Mouse (Mus musculus) megakaryocyte, embryonic 14.5 days (primary cell): ENCODE measurements at regions not wholly inside any gene's neighbourhood (a gene's known extent, or its start where the extent isn't known, plus 50 kb on each side); places are given as distances from the start of the nearest gene placed in this dataset.

Experiments
- H3K27me3 ChIP-seq: replicated peaks from 2 replicates; pipeline ENCODE3; 2012; ENCODE audit warnings: inconsistent platforms
- H3K36me3 ChIP-seq: replicated peaks from 2 replicates; pipeline ENCODE3; 2012; ENCODE audit warnings: low read length, inconsistent platforms, mixed read lengths
- H3K4me1 ChIP-seq: 2 replicates; pipeline ENCODE4 v1.6.1; 2012; ENCODE audit warnings: inconsistent platforms
- H3K4me3 ChIP-seq: replicated peaks from 2 replicates; pipeline ENCODE3; 2012; ENCODE audit warnings: moderate library complexity, mild to moderate bottlenecking, inconsistent platforms
- H3K9me3 ChIP-seq: 2 replicates; pipeline ENCODE4 v1.6.1; 2012; ENCODE audit warnings: inconsistent platforms
- FLI1 ChIP-seq: IDR thresholded peaks from 2 replicates; pipeline ENCODE4 v1.6.1; 2012; ENCODE audit warnings: low read length, inconsistent platforms, mixed read lengths
- GATA1 ChIP-seq: IDR thresholded peaks from 3 replicates; pipeline ENCODE4 v1.6.1; 2012; ENCODE audit warnings: mixed read lengths, low read length, inconsistent platforms, borderline replicate concordance

DNA sequence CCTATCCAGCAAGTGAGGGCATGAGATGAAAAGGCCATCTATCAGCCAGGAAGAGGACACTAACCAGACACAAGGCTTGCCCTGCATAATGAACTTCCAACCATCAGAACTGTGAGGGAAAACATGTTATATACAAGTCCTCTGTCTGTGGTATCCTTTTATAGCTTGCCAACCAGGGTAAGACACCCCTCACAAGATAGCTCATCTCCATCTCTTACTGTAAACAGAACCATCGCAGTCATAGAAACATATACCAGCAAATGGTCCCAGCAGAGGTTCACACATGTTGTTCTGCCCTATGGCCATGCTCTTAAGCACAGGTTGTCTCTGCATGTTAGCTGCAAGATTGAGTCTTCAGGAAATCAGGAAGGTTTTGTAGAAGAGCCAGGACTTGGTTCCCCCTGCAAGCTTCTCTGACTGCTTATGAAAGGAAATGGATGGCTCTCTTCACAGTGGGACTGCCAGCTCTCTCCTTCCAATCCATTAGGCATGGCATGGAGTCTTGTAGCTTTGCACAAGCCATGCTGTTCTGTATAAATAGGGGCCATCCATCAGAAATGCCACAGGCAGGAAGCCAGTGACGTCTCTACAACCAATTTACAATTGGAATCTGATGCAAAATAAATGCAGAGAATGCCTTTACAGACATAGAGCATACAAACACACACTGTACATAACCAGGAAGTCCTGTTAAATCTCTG, 1514.0 kb upstream of the Lrrc6 start:
- no peak overlapping the region for H3K4me3 ChIP-seq
- H3K9me3 ChIP-seq, result no peaks in the 10 kb centered on the region
- H3K27me3 ChIP-seq, result no peaks in the 10 kb centered on the region
- H3K36me3 ChIP-seq, result no peaks in the 10 kb centered on the region
- H3K4me1 ChIP-seq, result no peaks in the 10 kb centered on the region
- TF ChIP-seq FLI1 (no peak), GATA1 (no peak)

DNA sequence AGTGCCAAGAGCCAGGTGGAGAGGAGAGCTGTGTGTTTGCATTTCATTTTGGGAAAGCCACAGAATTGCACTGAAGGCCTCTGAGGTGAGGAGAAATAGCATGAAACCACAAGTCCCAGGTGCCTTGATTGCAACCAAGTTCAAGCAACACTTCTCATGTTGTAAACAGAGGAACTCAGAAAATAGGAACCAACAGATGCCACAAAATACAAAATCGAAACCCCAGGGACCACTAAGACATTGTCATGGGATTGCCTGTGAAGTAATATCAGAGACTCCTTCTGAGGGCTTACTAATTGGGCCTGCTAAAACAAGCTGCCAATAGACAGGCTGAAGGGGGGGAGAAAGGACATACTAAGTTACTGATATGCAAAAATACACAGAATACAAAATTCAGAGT, 1510.5 kb upstream of the Lrrc6 start:
- Histone ChIP-seq H3K27me3 (no peaks in the 10 kb centered on the region), H3K36me3 (no peaks in the 10 kb centered on the region), H3K4me1 (no peaks in the 10 kb centered on the region), H3K9me3 (no peaks in the 10 kb centered on the region), H3K4me3 (no peak overlapping the region)
- TF ChIP-seq GATA1 (no peak), FLI1 (no peak)

DNA sequence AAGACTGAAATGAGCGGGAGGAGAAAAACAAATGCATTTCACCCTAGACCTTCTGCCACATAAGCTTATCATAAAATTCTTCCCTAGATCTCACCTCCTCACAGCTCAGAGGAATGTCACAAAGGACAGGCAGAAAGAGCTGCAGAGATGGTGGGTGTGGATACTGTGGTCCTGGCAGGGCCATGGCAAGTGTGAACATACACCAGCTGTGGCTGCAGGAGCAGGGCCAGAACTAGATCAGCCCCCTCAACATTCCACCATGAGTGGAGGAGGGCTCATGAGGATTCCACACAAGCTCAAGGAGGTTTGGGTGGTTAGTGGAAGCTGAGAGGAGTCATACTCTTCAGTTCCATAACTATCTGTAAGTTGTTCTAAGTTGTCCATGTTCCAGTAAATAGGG, 1509.5 kb upstream of the Lrrc6 start:
- Histone ChIP-seq H3K4me3 (no peak overlapping the region), H3K27me3 (no peaks in the 10 kb centered on the region), H3K36me3 (no peaks in the 10 kb centered on the region), H3K4me1 (no peaks in the 10 kb centered on the region), H3K9me3 (no peaks in the 10 kb centered on the region)
- TF ChIP-seq FLI1 (no peak), GATA1 (no peak)

DNA sequence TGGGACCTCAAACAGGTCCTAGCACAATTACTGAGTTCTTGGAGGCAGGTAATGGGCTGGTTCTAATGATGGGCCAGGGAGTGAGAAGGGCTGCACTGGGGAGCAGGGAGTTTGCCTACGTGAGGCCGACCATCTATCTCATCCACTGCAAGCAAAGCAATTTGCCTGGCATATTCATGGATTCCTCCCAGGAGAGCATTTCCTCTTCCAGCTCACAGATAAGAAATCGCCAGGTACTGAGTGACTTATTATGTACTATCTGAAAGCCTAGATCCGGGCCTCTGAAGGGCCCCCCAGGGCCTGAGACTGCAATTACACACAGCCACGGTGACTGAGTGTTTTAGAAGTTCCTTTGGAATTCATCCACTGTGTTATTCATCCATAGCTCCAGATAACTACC, 1504.1 kb upstream of the Lrrc6 start:
- no peak overlapping the region for H3K4me3 ChIP-seq
- no peaks in the 10 kb centered on the region for H3K9me3 ChIP-seq
- TF ChIP-seq FLI1 (no peak), GATA1 (no peak)
- no peaks in the 10 kb centered on the region for H3K27me3 ChIP-seq
- no peaks in the 10 kb centered on the region for H3K36me3 ChIP-seq
- no peaks in the 10 kb centered on the region for H3K4me1 ChIP-seq

DNA sequence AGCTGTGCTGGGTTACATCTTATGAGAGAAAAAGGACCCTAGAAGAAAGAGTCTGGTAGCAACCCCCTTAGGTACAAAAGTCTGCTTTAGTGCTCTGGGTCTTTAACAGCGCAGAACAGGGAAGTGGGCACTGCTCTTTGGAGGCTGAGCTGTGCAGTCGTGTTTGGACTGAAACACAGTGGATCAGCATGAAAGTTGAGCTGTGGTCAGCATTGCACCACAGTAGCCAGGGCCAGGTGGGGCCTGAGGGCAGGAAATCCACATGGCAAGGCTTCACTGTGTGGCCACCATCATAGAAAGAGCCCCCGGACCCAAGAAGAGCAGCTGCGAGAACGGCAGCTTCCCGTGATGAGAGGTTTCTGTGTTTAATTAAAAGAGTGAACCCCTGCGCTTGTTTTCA, 1495.8 kb upstream of the Lrrc6 start:
- Histone ChIP-seq H3K4me3 (no peak overlapping the region), H3K4me1 (no peaks in the 10 kb centered on the region), H3K9me3 (no peaks in the 10 kb centered on the region), H3K27me3 (no peaks in the 10 kb centered on the region), H3K36me3 (no peaks in the 10 kb centered on the region)
- TF ChIP-seq GATA1, result no peak
- no peak for TF ChIP-seq FLI1

DNA sequence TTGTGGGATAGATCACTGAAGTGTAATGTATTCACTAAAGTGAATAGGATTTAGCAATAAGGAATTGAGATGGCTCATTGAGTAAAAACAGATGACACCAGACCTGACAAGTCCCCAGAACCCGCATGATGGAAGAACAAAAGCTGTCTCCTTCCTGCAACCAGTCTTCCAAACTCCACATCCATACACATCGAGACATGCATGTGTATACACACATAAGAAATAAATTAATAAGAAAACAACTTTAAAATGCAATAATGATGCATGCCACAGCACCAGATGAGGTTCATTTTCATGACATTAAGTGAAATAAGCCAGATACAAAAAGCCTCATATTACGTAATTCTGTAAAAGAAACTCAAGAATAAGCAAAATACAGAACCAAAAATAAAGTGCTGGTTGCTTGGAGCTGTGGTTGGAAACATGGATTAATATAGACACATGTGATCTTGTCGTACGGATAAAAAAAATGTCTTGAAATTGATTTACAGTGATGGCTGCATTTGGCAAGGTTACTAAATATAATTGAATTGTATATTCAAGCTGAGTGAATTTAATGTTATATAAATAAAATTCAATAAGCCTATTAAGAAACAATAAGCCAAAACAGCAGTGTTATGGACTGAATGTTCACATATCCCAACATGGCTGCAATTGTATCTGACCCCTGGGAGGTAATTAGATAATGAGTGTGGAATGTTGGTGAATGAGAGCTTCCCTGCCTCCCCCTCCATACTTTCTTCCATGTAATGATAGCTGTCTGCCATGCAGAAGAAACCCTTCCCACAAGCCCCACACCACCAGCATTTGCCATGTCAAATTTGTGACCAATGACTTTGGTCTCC, 1488.9 kb upstream of the Lrrc6 start:
- no peaks in the 10 kb centered on the region for H3K36me3 ChIP-seq

DNA sequence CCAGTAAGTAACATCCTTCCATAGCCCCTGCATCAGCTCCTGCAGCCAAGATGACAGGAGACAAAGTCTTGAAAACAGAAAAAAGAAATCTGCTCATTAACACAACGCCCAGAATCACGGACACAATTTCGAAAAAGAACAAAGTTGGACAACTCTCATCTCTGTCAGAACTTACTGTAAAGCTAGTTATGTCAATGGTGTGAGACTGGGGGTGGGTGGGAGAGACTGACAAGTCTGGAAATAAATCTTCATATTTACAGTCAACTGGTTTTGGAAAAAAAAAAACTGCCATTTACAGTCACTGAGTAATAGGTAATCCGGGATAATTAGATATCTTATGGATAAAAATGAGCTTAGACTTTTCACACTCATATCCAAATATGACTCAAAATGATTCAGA, 1487.2 kb upstream of the Lrrc6 start:
- H3K36me3 ChIP-seq, result no peaks in the 10 kb centered on the region
- H3K4me1 ChIP-seq, result no peaks in the 10 kb centered on the region
- no peaks in the 10 kb centered on the region for H3K27me3 ChIP-seq
- H3K9me3 ChIP-seq, result no peaks in the 10 kb centered on the region
- no peak overlapping the region for H3K4me3 ChIP-seq
- TF ChIP-seq GATA1, result no peak
- no peak for TF ChIP-seq FLI1

More for the DNA sequence above, 1488.9 kb upstream of the Lrrc6 start:
- TF ChIP-seq GATA1, result no peak
- no peak for TF ChIP-seq FLI1
- H3K4me1 ChIP-seq, result no peaks in the 10 kb centered on the region
- H3K27me3 ChIP-seq, result no peaks in the 10 kb centered on the region
- H3K9me3 ChIP-seq, result no peaks in the 10 kb centered on the region
- no peak overlapping the region for H3K4me3 ChIP-seq

DNA sequence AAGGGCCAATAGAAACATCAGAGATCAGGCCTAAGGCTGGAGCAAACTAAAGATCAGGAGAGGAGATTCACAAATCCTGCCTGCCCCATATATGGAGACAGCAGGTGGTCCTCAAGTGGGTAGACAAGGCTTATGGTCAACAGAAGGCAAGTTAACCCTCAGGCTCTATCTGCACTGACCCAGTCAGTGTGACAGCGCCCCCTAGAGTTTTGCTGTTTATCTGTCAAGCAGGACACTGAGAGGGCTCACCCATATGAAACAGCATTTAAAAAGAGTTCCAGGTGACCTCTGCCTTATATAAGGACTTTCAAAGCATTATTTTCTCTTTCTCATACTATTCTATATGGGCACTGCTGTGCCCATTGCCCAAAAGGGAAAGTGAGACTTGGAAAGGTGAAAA, 1482.5 kb upstream of the Lrrc6 start:
- H3K36me3 ChIP-seq, result no peaks in the 10 kb centered on the region
- TF ChIP-seq GATA1 (no peak), FLI1 (no peak)
- no peaks in the 10 kb centered on the region for H3K4me1 ChIP-seq
- H3K27me3 ChIP-seq, result no peaks in the 10 kb centered on the region
- no peak overlapping the region for H3K4me3 ChIP-seq
- no peaks in the 10 kb centered on the region for H3K9me3 ChIP-seq

DNA sequence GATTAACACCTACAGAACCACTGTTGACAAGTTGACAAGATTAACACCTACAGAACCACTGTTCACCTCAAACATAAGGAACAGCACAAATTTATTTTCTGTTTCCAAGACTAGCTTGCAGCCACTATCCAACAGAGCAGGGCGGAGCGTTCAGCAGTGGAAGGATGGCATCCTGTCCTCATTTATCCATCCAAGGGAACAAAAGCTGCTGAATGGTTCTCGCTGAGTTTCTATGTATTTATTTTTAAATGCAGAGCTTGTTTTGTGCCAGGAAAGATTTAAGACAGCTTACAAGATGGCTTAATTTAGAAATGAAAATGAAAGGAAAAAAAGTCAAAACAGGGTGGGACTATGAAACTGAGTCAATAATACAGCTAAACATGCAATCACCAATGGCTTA, 1481.2 kb upstream of the Lrrc6 start:
- Histone ChIP-seq H3K36me3 (no peaks in the 10 kb centered on the region), H3K4me1 (no peaks in the 10 kb centered on the region), H3K27me3 (no peaks in the 10 kb centered on the region), H3K9me3 (no peaks in the 10 kb centered on the region), H3K4me3 (no peak overlapping the region)
- TF ChIP-seq GATA1 (no peak), FLI1 (no peak)

DNA sequence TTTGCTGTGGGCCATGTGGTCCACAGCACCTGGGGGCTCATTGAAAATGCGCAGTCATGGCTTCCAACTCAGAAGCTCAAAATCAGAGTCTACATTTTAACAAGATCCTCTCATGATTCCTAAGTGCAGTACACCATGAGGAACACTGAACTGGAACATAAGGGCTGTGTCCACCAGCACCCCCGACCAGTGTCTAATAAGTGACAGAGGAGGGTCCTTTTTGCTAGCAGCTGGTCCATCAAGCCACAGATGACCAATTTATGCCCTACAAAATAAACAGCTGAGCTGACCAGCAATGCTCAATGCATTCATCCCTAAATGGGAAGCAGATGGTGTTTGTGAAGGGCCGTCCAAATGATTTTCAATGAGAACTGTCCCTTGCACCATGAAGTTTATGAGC, 1478.7 kb upstream of the Lrrc6 start:
- H3K9me3 ChIP-seq, result 0 out of 2 replicates have a peak, but pooled peaks cover 7% of the 10 kb centered on the region
- TF ChIP-seq FLI1 (no peak), GATA1 (no peak)
- no peaks in the 10 kb centered on the region for H3K36me3 ChIP-seq
- no peak overlapping the region for H3K4me3 ChIP-seq
- no peaks in the 10 kb centered on the region for H3K4me1 ChIP-seq
- H3K27me3 ChIP-seq, result no peaks in the 10 kb centered on the region
